Mouse (Mus musculus) kidney, postnatal 36 days (tissue): Measurements from ENCODE around the gene Lax1.

Experiments
- DNase-seq, 2 experiments: peaks; one replicate each; pipeline ENCODE4 v3.0.0; 2021 to 2022; ENCODE audit warnings: mixed read lengths in 2 of 2

Lax1 gene

GRCm38 (mm10) chr1:133689897-133690296, at the start of gene Lax1:
Lax1 (minus strand) TSS chr1:133690108.
- no peak for DNase-seq

GRCm38 (mm10) chr1:133736664-133737063, 46.8 kb upstream of the Lax1 start:
- no peak for DNase-seq

GRCm38 (mm10) chr1:133735995-133736652, 46.2 kb upstream of the Lax1 start:
- DNase-seq, result peak; percentile 54 to 78

GRCm38 (mm10) chr1:133732814-133733213, 42.9 kb upstream of the Lax1 start:
- DNase-seq, result no peak

- no peak for DNase-seq
These were observed 38.4 kb upstream of the Lax1 start for GRCm38 (mm10) chr1:133728339-133728738.

GRCm38 (mm10) chr1:133720342-133720741, 30.4 kb upstream of the Lax1 start:
- DNase-seq, result no peak

- no peak for DNase-seq
These were observed 28.9 kb upstream of the Lax1 start for GRCm38 (mm10) chr1:133718786-133719185.

GRCm38 (mm10) chr1:133718296-133718695, 28.4 kb upstream of the Lax1 start:
- no peak for DNase-seq

GRCm38 (mm10) chr1:133716464-133716863, 26.6 kb upstream of the Lax1 start:
- peak; percentile 50 to 77 for DNase-seq

- DNase-seq, result peak; percentile 48 to 69
These were observed 25.3 kb upstream of the Lax1 start for GRCm38 (mm10) chr1:133715191-133715590.

- peak in 1 of 2 experiments; percentile 19 for DNase-seq
These were observed 23.1 kb upstream of the Lax1 start for GRCm38 (mm10) chr1:133713009-133713370.

- DNase-seq, result no peak
These were observed 22.5 kb upstream of the Lax1 start for GRCm38 (mm10) chr1:133712288-133713008.

- DNase-seq, result no peak
These were observed 21.5 kb upstream of the Lax1 start for GRCm38 (mm10) chr1:133711376-133711775.

GRCm38 (mm10) chr1:133710895-133711294, 21.0 kb upstream of the Lax1 start:
- DNase-seq, result no peak

- DNase-seq, result no peak
These were observed 19.4 kb upstream of the Lax1 start for GRCm38 (mm10) chr1:133709292-133709691.

GRCm38 (mm10) chr1:133701824-133702223, 11.9 kb upstream of the Lax1 start:
- peak; percentile 30 to 69 for DNase-seq

GRCm38 (mm10) chr1:133697935-133698620, 8.2 kb upstream of the Lax1 start:
- DNase-seq, result no peak

GRCm38 (mm10) chr1:133695901-133696300, 6.0 kb upstream of the Lax1 start:
- peak; percentile 88 to 90 for DNase-seq

GRCm38 (mm10) chr1:133694876-133695275, 5.0 kb upstream of the Lax1 start:
- peak; percentile 22 to 32 for DNase-seq

GRCm38 (mm10) chr1:133694301-133694700, 4.4 kb upstream of the Lax1 start:
- DNase-seq, result peak; percentile 38 to 48

- no peak for DNase-seq
These were observed 3.7 kb upstream of the Lax1 start for GRCm38 (mm10) chr1:133693536-133694114.

GRCm38 (mm10) chr1:133692195-133692594, 2.3 kb upstream of the Lax1 start:
- peak in 1 of 2 experiments; percentile 17 for DNase-seq

GRCm38 (mm10) chr1:133691046-133691445, 1.1 kb upstream of the Lax1 start:
- DNase-seq, result no peak
